Mouse (Mus musculus) E14TG2a.4 (cell line): ENCODE measurements around the gene Arhgap32.

Source experiments
- CTCF ChIP-seq: conservative IDR thresholded peaks from 2 replicates; pipeline ENCODE4 v1.5.1; 2014; ENCODE audit warnings: low read length
- NANOG ChIP-seq: IDR thresholded peaks from 2 replicates; pipeline ENCODE4 v1.6.1; 2014; ENCODE audit warnings: borderline replicate concordance, low read length, mixed read lengths
- POU5F1 ChIP-seq: IDR thresholded peaks from 2 replicates; pipeline ENCODE4 v1.6.1; 2014; ENCODE audit warnings: low read length, borderline replicate concordance

GRCm38 (mm10) chr9:32139641-32140040, 23.7 kb downstream of the Arhgap32 start:
- no peak for TF ChIP-seq CTCF
- no peak for TF ChIP-seq POU5F1
- no peak for TF ChIP-seq NANOG
